Mouse (Mus musculus) spleen, adult 10 weeks (tissue): ENCODE data around the gene Smim20. TPM values are rescaled to one million over a fixed set of nuclear protein-coding genes. Genes with fewer than 3 reads are reported as not detected.

Experiments
- polyA plus RNA-seq: library from polyadenylated mRNA; stranded (reverse); fragments of 350-450 nt; fragmentation: Illumina TruSeq; extraction: RNeasy Lipid Tissue Mini Kit (QIAGEN cat#74804); gene quantifications from one replicate; pipeline ENCODE4 v1.2.3, GENCODE M21; 2015; ENCODE audit warnings: low replicate concordance; ENCODE audit not compliant: insufficient read depth

Gene Smim20
- polyA plus RNA-seq = 49.0 TPM

DNA sequence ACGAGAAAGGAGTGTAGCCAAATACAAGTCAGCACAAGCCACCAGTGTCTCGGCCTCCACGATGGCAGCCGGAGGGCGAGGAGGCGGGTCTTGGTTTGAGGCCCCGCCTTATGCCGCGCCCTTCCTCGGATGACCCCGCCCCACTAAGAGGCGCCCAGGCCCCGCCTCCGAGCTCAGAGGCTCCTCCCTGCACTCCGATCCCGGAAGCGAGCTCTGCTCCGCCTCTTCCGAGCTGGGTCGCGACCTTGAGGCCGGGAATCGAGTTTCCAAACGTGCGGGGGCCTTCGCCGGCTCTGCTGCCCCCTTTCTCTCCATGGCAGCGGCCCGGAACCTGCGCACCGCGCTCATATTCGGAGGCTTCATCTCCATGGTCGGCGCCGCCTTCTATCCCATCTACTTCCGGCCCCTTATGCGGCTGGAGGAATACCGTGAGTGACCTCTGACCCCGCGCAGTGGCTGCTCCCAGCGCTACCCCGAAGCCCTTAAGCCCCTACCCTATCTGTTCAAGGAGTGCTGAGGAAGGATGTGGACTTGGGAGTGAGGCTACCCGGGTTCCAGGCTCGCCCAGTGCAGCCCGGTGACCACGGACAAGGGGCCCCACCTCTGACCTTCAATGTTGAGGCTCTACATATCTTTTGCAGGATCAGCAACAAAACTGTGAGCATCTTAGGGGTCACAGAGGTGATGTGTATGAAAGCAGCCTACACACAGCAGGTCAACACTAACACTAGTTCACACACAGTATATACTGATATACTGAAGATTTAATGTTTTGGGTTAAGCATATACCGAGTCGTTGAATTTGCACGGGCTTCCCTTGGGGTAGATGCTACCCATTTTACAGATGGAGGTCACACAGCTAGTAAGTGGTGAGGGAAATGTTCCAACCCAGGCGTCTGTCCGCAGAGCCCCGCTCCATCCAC is at the start of gene Smim20:
TSS of gene Smim20 (plus strand) at position 153 of the 923 bp plus-strand sequence.

Other genes starting within 250 kb of the Smim20 start
- gene Slc34a2, start 229.0 kb upstream of the Smim20 start, polyA plus RNA-seq = not detected
- gene Sel1l3, start 53.2 kb upstream of the Smim20 start, polyA plus RNA-seq = 0.81 TPM
- gene Rbpj, start 199.1 kb downstream of the Smim20 start, polyA plus RNA-seq = 50.7 TPM